Mouse (Mus musculus) v-Abl transformed pro-B cells (cell line): ENCODE measurements around the gene Fndc7.
"Not testable (repeated sequence)": the region's sequence is repeated elsewhere in the genome, so short reads cannot be mapped to it uniquely, and the experiment has no call there.

Source experiments
- in situ Hi-C, 2 experiments: fragments of 400-800 bp; cut with MboI; formaldehyde crosslinking; loops; one replicate each; pipeline ENCODE4 v1.15.1; 2025; ENCODE audit not compliant: unreplicated experiment in 2 of 2

Gene Fndc7

DNA sequence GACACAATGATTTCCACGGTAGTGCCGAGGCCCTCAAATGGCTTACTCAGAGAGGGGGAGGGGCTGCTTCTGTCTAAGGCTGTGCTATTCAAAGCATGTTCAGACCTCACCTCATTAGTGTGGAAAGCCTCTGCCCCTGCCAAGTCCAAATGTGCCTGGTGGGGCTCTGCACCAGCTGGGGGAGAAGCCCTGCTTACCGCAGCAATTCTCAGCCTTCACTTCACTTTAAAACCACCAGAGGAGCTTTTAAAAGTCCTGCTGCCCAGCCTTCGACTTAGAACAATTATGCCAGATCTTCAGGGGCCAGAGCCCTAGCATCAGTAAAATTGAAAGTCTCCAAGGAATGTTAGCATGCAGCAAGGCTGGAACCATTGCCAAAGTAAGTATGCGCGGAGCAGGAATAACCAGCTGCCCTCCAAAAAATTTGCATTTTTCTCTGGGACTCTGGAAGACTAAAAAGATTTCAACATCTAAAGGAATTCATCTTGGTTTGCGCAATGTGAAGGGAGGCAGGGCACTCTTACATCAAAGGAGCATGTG lies 31.5 kb downstream of the Fndc7 start:
- in situ Hi-C loops: no loop called here

DNA sequence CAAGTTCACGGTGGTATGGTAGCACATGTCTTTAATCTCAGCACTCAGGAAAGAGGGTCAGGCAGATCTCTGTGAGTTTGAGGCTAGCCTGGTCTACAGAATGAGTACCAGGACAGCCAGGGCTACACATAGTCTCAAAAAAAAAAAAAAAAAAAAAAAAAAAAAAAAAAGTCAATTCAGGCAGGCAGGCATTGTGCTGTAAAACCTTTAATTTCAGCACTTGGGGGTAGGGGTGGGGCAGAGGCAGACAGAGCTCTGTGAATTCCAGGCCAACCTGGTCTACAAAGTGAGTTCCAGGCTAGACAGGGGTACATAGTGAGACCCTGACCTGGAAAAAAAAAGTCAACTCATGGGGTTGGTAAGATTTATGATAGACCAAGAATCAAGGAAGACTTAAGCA lies 32.1 kb downstream of the Fndc7 start:
- in situ Hi-C loops: no loop called here

DNA sequence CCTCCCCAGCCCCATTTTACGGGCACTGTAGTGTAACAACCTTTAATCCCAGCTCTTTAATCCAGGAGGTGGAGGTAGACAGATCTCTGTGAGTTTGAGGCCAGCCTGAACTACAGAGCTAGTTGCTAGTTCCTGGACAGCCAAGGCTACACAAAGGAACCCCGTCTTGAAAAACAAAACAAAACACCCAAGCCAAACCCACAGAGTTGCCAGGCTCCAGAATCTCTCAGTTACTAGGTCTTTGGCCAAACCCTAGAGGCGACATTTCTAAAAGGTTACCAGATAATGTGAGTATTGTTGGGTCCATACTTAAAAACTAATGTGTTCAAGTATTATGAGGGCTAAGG lies 32.7 kb downstream of the Fndc7 start:
- in situ Hi-C loops: no loop called here

DNA sequence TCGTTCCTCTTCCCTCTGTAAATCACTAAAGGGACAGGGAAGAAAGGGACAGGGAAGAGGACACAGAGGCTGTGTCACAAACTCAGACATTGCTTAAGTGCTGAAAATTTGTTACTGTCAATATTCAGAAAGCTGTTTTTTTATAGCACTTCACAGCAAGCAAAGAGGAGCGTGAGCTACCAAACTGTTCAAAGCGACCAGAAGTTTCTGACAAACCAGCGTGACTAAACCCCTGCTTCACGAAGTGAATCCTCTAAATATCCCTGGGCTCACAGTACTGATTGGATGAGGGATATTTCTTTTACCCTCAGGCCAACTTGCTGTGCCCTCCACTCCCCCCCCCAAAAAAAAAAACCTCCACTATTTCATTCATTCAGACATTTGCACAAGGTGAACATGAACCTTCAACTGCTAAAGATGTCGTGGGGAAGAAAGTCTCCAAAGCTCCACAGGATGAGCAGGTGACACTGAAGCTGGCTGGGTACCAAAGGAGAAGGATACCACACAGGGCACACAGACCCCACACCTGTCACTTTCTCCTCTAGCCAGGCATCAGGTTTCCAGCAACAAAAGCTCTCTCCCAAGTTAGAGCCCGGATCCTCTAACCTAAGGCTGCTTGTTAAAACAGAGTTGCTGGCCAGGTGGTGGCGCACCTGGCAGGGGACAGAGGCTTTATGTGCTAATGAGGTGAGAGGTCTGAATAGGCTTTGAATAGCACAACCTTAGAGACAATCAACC lies 33.3 kb downstream of the Fndc7 start:
- in situ Hi-C loops: no loop called here

DNA sequence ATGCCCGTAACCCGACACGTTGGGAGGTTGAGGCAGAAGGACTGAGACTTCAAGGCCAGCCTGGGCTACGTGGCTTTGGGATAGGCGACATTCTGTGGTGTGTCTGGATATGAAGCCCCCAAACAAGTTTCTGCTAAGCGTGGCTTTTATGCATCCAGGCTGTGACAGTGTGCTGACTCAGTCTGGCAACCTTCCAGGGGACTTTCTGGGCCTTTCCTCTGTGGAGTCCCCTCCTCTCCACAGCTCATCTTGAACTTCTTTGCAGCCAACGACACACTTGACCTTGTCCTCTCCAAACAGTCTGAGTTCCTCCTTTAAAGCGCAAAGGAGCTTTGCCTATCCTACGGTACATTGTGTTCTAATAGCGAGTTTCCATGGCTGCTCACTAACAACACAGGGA lies 33.9 kb downstream of the Fndc7 start:
- in situ Hi-C loops: no loop called here

DNA sequence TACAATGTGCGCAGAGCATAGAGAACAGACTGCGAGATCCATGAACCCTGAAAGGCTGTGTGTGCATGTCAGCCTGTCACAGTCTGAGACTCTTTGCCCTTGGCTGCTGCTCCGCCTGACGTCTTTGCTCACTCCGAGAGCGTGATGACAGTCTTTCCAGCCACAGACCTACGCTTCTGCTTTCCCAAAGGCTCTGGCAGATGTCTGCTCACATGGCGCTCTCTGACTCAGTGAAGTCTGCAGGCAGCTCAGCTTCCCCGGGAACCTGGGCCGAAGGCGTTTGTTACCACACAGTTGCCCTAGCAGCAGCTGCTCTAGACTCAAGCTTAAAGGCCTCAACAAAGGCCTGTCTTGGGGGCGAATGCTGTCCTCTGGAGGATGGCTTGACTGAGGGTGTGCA lies 34.4 kb downstream of the Fndc7 start:
- in situ Hi-C loops: no loop called here

DNA sequence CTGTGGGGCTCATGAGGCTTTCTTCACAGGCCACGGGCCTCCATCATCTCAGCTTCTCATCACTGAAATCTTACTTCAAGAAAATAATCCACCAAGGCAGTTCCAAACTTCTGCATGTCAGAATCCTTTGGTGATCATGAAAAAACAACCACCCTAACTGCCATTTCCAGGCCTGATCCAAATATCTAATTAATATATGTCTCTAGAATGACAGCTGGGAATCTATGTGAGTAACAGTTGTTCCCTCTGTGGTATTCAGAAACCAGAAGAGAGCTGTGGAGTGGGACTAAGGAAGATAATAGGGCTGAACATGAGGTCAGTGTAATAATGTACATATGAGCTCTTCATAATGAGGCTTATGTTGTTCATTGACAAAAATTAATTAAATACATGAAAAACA lies 36.5 kb downstream of the Fndc7 start:
- in situ Hi-C loops: no loop called here

DNA sequence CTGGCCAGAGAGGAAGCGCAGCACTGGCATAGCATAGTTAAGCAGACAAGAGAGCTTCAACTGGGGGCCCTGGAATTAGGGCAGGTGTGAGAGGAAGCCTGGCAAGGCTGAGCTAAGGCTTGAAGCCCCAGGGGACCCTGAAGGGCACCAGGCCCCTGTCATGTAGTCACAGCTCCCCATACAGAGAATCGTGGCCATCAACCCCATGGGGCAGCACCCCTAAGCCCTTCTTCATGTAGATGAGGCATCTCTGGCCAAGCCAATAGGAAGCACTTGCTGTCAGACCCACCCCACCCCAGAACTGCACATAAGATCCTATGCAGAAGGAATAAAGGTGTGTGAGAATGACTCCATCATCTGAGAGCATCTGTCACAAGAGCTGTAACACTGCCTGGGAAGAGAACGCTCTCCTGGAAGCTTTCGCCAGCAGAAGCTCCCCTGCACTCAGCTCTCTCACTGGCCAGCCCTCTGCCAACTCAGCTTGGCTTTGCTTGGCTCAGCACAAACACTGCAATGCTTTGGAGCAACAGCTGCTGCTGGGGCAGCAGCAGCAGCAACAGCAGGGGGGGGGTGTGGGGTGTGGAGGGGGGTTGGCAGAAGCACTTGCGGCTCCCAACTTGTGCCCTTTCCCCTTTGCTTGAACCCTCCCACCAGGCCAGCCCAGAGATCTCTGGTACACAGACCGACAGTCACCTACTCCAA lies 37.7 kb downstream of the Fndc7 start:
- in situ Hi-C loops: no loop called here

DNA sequence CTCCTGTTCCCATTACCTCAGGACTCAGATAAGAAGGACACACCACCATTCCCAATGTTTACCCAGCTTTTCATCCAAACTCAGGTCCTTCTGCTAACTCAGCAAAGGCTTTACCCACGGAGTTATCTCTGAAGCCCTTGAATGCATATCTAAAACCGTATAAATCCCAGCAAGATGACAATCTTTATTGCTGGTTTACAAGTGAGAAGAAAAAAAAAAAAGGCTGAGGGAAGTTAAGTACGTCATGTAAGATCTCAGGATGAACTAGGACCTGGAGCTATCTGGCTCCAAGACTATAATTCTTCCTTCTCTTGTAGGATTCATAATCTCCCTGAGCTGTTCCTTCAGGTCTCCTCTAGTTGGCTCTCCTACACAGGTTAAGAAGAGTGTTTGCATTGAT lies 38.3 kb downstream of the Fndc7 start:
- in situ Hi-C loops: no loop called here

DNA sequence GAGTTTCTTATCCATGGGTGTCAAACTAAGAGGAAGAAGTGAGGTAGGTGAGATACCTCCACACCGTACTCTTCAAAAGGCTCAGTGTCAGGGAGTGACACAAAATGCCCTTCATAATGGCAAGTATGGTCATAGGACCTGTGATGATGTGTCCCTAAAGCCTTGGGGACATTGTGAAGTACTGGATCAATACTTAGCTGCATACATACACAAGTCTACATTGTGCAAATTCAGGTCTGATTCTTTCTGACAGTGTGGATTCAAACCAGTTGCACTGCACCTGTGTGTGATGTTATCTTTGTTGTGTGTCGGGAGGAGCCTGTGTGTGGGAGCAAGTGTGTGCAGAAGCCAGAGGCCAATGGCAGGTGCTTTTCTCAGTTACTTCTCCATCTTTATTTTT lies 38.7 kb downstream of the Fndc7 start:
- in situ Hi-C loops: no loop called here

DNA sequence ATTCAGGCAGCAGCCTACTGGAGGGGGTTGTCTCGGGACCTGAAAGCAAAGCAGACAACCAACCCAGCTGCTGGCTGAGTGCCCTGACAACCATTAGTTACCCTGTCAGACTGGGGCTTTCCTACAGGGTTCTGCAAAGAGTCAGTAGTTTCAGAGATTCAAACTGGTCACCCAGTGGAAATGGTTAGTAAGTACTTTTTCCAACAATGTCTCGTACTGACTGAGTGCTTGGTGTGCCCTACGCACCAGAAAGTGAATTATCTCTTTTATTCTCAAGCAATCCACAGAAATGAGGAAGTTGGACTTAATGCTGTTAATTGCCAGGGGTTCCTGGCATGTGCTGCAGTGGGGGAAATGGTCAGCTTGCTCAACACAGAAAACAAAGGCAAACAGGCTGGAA lies 39.3 kb downstream of the Fndc7 start:
- in situ Hi-C loops: no loop called here

DNA sequence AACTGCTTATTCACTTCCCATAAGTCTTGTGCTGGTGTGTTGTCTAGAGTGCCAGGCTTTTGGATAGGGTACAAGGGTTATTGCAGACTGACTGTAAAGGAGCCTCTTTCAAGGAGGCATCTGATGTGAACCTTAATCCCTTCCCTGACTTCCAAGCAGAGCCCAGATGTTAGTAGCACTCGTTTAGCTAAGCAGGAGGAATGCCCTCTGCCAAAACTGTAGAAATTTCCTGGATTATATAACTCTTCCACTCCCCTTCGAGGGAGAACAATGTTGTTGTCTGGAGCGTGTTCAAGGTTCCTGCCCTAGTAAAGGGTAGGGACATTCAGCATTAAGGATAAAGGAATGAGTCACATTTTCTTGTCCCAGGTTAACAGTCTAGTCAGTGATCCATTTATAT lies 43.2 kb downstream of the Fndc7 start:
- in situ Hi-C loops: loop anchor here in 1 of 2 experiments (5.0 kb wide), 1 partner anchor 41 kb away; no protein-coding TSS in a partner anchor

DNA sequence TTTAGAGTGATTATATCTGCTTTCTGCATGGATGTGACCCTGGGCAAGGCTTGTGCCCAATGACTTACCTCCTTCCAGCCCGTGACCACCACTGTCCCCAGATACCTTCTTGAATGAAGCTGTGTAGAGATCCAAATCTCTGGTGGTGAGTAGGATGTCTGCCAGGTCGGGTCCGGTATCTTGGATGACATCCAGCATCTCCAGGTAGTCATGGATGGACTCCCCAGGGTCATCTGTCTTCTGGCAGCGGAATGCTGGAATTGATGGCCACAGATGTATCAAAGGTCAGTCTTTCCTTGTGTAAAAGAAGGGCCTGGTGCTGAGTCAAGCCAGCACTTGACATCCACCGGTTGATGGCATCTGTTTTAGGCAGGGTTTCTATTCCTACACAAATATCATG lies 45.3 kb downstream of the Fndc7 start:
- in situ Hi-C loops: loop anchor here in 1 of 2 experiments (5.0 kb wide), 1 partner anchor 58 kb away; no protein-coding TSS in a partner anchor

DNA sequence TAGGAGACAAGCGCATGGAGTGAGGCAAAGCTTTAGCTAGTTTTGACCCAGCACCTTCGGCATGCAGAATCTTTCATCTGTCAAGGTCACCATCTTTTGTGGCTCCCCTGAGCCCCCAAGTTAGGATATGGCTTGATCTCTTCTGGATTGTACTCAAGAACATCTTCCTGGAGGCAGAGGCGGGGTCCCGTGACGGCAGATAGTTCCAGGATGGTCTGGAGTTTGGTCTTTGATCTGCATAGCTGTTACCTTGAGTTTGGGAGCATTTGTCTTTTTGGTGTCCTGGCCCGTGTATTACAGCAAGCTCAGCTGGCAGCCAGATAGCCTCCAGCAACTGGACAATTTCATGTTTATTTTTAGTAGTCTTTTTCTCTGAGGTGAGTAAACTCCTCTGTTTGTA lies 45.8 kb downstream of the Fndc7 start:
- in situ Hi-C loops: loop anchor here in 1 of 2 experiments (5.0 kb wide), 1 partner anchor 58 kb away; no protein-coding TSS in a partner anchor

DNA sequence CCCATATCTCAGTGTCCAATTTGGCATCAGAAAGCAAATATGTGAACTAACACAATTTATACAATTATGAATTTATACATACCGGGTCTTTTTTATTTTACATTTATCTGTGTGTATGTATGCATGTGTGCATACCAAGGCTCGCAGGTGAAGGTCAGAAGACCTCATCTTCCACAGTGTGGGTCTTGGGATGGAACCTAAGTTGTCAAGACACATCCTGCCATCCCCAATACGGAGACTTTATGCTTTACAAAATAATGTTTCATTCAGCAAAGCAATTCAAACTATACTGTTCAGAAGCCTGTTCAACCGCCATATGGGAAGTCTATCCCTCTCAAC lies 49.1 kb downstream of the Fndc7 start:
- in situ Hi-C loops: loop anchor here in 1 of 2 experiments (5.0 kb wide), 1 partner anchor 62 kb away; no protein-coding TSS in a partner anchor

DNA sequence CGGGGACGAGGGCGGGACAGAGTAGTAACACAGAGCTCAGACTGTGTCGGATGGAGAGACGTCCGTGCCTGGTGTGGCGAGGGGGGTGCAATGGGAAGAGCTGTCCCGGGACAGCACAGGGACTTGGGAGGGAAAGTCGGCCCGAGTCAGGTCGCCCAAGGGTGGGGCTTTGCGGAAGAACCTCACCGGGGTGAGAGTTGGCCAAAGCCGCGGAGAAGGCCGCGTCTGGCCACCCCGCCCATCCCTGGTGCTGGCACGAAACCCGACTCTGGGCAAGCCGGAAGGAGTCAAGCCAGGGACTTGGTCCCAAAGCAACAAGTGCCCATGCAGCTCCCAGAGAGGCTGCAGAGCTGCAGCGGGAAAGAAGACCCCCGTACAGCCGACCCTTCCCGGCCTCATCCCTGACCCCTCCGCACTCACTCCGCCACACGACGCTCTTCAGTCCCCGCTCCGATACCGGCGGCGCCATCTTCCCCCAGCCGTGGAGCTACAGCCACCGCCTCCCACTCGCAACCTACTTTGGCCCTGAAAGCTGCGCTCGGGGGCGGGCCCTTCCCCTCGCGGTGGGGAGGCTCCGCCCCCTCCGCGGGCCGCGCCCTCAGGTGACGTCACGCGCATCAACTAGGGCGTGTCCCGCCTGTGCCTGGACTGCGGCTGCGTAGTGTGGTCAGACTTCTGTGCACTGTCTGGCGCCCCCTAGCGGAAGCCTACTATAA lies 49.6 kb downstream of the Fndc7 start, which contains the start of gene Stxbp3:
Stxbp3 (minus strand) TSS at position 527 of the 716 bp plus-strand sequence.
- in situ Hi-C loops: loop anchor here in 1 of 2 experiments (5.0 kb wide), 1 partner anchor 62 kb away; no protein-coding TSS in a partner anchor

DNA sequence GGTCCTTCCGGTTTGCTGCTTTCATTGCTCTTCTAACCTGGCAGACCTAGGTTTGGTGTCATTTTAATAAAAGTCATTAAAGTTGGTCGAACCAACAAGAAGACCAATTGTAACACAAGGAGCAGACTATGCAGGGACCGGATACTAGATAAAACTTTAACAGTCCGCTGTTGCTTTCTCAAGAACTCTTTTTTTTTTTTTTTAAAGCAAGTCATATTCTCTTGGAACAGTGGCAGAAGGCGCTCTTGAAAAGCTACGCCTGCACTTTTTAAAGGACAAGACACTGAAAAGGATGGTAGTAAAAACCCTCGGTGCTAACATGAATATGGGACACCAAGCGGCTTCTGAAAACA lies 50.2 kb downstream of the Fndc7 start:
- in situ Hi-C loops: no loop called here

DNA sequence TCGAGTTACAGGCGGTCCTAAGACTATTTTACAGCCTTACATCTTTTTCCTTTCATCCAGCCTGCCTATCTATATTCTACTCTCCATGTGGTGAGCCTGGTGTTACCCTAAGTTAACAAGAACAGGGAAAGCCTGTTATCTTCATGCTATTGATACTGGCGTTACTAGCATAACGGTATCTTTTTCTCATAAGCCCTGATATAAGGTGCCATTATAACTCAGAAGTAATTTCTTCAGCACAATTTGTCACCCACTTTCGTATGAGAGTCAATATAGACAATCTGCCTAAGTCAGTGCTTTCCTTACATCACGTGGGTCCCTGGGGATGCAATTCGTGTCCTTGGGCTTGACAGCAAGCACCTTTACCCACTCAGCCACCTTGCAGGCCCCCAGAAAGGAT lies 50.8 kb downstream of the Fndc7 start:
- in situ Hi-C loops: no loop called here

DNA sequence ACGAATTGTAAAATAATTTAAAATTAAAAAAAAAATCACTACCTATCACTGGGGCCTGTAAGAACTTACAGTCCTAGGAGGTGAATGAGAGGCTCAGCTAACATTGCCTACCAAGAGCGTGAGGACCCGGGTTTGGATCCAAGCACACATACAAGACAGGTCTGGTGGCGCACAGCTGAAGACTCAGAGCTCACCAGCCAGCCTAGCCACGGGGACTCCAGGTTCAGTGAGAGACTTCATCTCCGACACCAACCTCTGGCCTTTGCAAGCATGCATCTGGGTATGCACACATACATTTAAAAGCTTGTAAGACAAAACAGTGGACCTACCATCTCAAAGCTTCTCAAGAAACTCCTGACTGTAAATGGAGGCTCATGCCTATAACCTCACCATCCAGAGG lies 52.9 kb downstream of the Fndc7 start:
- in situ Hi-C loops: no loop called here

DNA sequence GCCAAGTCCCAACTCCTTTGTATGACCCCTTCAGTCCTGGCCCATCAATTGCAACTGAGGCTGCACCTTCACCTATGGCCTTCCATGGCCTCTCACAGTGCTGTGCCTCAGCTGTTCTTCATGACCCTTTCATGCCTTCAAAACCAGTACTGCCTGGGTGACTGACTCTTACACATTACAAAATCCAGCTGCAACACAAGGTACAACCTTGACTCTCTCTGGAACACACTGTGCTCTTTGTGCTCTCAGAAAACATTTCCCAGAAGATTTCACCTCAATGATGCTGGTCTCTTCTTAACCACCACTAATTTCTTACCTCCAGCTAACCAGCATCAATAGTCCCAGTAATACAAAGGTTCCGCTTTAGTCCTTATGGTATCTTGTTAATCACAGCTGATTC lies 56.1 kb downstream of the Fndc7 start:
- in situ Hi-C loops: not testable (repeated sequence)

DNA sequence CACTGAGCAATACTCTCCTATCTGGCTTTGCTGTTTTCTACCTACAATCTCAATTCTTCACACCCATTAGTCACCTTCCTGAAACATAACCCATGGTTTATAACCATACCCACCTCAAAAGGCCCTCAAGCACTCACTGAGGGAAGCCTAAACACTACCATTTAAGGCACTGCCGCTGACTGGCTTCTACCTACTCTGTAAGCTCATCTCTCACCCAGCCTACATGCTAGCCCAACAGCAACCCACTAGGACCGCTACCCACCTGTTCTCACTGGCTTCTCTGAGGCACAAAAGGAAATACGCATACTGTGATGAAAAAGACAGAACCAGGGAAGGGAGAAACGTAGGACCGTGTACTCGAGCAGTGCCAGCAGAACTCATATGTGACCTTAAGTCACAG lies 58.1 kb downstream of the Fndc7 start:
- in situ Hi-C loops: no loop called here
